Mouse (Mus musculus): ENCODE measurements around the gene Vmn1r172. TPM values are rescaled to one million over a fixed set of nuclear protein-coding genes. Genes with fewer than 3 reads are reported as not detected.

Vmn1r172 gene
- not detected in 2 replicates for polyA plus RNA-seq (2012; rRNA removed; ENCODE audit: low replicate concordance)

GRCm38 (mm10) chr7:23658016-23658415 is at the start of gene Vmn1r172:
Gene Vmn1r172, plus strand, starts transcription at chr7:23658316.

GRCm38 (mm10) chr7:23630422-23630821 is 27.7 kb upstream of the Vmn1r172 start, which contains the start of gene Vmn1r171:
Gene Vmn1r171, plus strand, starts transcription at chr7:23630722.

GRCm38 (mm10) chr7:23700403-23700802 is 42.3 kb downstream of the Vmn1r172 start, which contains the start of gene Vmn1r173:
Gene Vmn1r173, plus strand, starts transcription at chr7:23700703.

Other genes starting within 250 kb of the Vmn1r172 start
- gene Vmn1r167, start 151.1 kb upstream of the Vmn1r172 start, polyA plus RNA-seq (2012; rRNA removed; ENCODE audit: low replicate concordance) = not detected in 2 replicates
- not detected in 2 replicates for gene Vmn1r168, start 118.6 kb upstream of the Vmn1r172 start, polyA plus RNA-seq (2012; rRNA removed; ENCODE audit: low replicate concordance)
- not detected in 2 replicates for gene Vmn1r169, start 82.8 kb upstream of the Vmn1r172 start, polyA plus RNA-seq (2012; rRNA removed; ENCODE audit: low replicate concordance)
- not detected in 2 replicates for gene Vmn1r170, start 52.1 kb upstream of the Vmn1r172 start, polyA plus RNA-seq (2012; rRNA removed; ENCODE audit: low replicate concordance)
- not detected in 2 replicates for gene Vmn1r171, start 27.6 kb upstream of the Vmn1r172 start, polyA plus RNA-seq (2012; rRNA removed; ENCODE audit: low replicate concordance)
- not detected in 2 replicates for gene Vmn1r173, start 42.4 kb downstream of the Vmn1r172 start, polyA plus RNA-seq (2012; rRNA removed; ENCODE audit: low replicate concordance)
- not detected in 2 replicates for gene Vmn1r174, start 94.0 kb downstream of the Vmn1r172 start, polyA plus RNA-seq (2012; rRNA removed; ENCODE audit: low replicate concordance)
- gene Vmn1r175, start 152.3 kb downstream of the Vmn1r172 start, polyA plus RNA-seq (2012; rRNA removed; ENCODE audit: low replicate concordance) = not detected in 2 replicates
- gene Vmn1r176, start 179.1 kb downstream of the Vmn1r172 start, polyA plus RNA-seq (2012; rRNA removed; ENCODE audit: low replicate concordance) = not detected in 2 replicates
- not detected in 2 replicates for gene Vmn1r177, start 208.1 kb downstream of the Vmn1r172 start, polyA plus RNA-seq (2012; rRNA removed; ENCODE audit: low replicate concordance)
- gene Vmn1r178, start 233.7 kb downstream of the Vmn1r172 start, polyA plus RNA-seq (2012; rRNA removed; ENCODE audit: low replicate concordance) = not detected in 2 replicates